Mouse (Mus musculus) yolk sac, embryonic 10.5 days (tissue): ENCODE results near the gene Rab22a.

Experiments
- DNase-seq: peaks from one replicate; pipeline ENCODE4 v3.0.0-alpha.2; 2017; ENCODE audit warnings: low spot score

The Rab22a gene

GRCm38 (mm10) chr2:173722251-173722857 is 62.8 kb downstream of the Rab22a start:
- DNase-seq, result no peak

- no peak for DNase-seq
Measured at GRCm38 (mm10) chr2:173724382-173724781, 64.8 kb downstream of the Rab22a start.

- no peak for DNase-seq
Measured at GRCm38 (mm10) chr2:173724940-173725807, 65.6 kb downstream of the Rab22a start.

- no peak for DNase-seq
Measured at GRCm38 (mm10) chr2:173725819-173726218, 66.3 kb downstream of the Rab22a start.

- DNase-seq, result peak; percentile 79
Measured at GRCm38 (mm10) chr2:173730444-173730966, 70.9 kb downstream of the Rab22a start.

GRCm38 (mm10) chr2:173734426-173734825 is 74.9 kb downstream of the Rab22a start:
- DNase-seq, result no peak

- peak; percentile 98 for DNase-seq
Measured at GRCm38 (mm10) chr2:173737222-173737989, 77.8 kb downstream of the Rab22a start, which contains the start of gene Vapb. Gene Vapb (plus strand): TSS chr2:173737511.

GRCm38 (mm10) chr2:173738232-173738631 is 78.7 kb downstream of the Rab22a start:
- no peak for DNase-seq

- DNase-seq, result no peak
Measured at GRCm38 (mm10) chr2:173739107-173739506, 79.5 kb downstream of the Rab22a start.

- DNase-seq, result no peak
Measured at GRCm38 (mm10) chr2:173742090-173742489, 82.5 kb downstream of the Rab22a start.

- no peak for DNase-seq
Measured at GRCm38 (mm10) chr2:173742744-173743143, 83.2 kb downstream of the Rab22a start.

- DNase-seq, result no peak
Measured at GRCm38 (mm10) chr2:173744070-173744815, 84.7 kb downstream of the Rab22a start.

- peak; percentile 49 for DNase-seq
Measured at GRCm38 (mm10) chr2:173748961-173749659, 89.5 kb downstream of the Rab22a start.

- no peak for DNase-seq
Measured at GRCm38 (mm10) chr2:173755433-173756144, 96.0 kb downstream of the Rab22a start.
